Comparison of ENCODE assay signal across 11 mouse cellular contexts in genomic region chr8:13472284-13472683, GRCm38 (mm10). TPM values are rescaled to one million over a fixed set of nuclear protein-coding genes. Genes with fewer than 3 reads are reported as not detected.
DNase-seq lines count a peak whose midpoint lies in the region; ATAC-seq lines count a peak whose summit lies in the region.
"Had no signal": no experiment of that assay in that cellular context is flagged by ENCODE, and none has a peak within 500 bp of the region (broad histone marks: within the 10 kb centered on the region; RNA-seq: fewer than 3 reads in every experiment).

No protein-coding gene starts in this region.

- no peaks in the 10 kb centered on the region for H3K27me3 ChIP-seq in embryonic facial prominence, embryonic 15.5 days
- H3K27me3 ChIP-seq in kidney, embryonic 14.5 days (ENCODE audit: control insufficient read depth, insufficient read depth, low read length): no peaks in the 10 kb centered on the region
- H3K27me3 ChIP-seq in forebrain, embryonic 13.5 days: no peaks in the 10 kb centered on the region
- H3K27me3 ChIP-seq: hindbrain, embryonic 12.5 days had no signal

- DNase-seq in heart, adult 11 months: peak; percentile 95
- no peak for DNase-seq in heart, adult 8-10 months (ENCODE audit: low spot score)
- DNase-seq in lung, postnatal 25 days (ENCODE audit: low spot score): peak; percentile 59
- DNase-seq in cerebellum, adult 9-10 months: no peak
- DNase-seq in urinary bladder, postnatal 25 days (ENCODE audit: low spot score): no peak

- H3K4me1 ChIP-seq in embryonic facial prominence, embryonic 15.5 days: no peaks in the 10 kb centered on the region
- no peaks in the 10 kb centered on the region for H3K4me1 ChIP-seq in kidney, embryonic 14.5 days (ENCODE audit: control insufficient read depth, insufficient read depth, low read length)
- H3K4me1 ChIP-seq in forebrain, embryonic 13.5 days: no peaks in the 10 kb centered on the region
- H3K4me1 ChIP-seq: hindbrain, embryonic 12.5 days had no signal

- H3K27ac ChIP-seq in embryonic facial prominence, embryonic 15.5 days (replicated peaks): no peak overlapping the region
- H3K27ac ChIP-seq in kidney, embryonic 14.5 days (ENCODE audit: low read depth, low read length): no peak overlapping the region
- H3K27ac ChIP-seq in forebrain, embryonic 13.5 days: no peak overlapping the region
- H3K27ac ChIP-seq: hindbrain, embryonic 12.5 days had no signal

- no peaks in the 10 kb centered on the region for H3K9me3 ChIP-seq in embryonic facial prominence, embryonic 15.5 days (replicated peaks)
- H3K9me3 ChIP-seq in kidney, embryonic 14.5 days (ENCODE audit: control insufficient read depth, low read length): no peaks in the 10 kb centered on the region
- no peaks in the 10 kb centered on the region for H3K9me3 ChIP-seq in forebrain, embryonic 13.5 days (replicated peaks)
- H3K9me3 ChIP-seq: hindbrain, embryonic 12.5 days; megakaryocyte, embryonic 14.5 days had no signal

- ATAC-seq in embryonic facial prominence, embryonic 15.5 days (ENCODE audit: insufficient number of reproducible peaks, low FRiP score, low TSS enrichment, low read depth): peak; percentile 63; the same call in 1 of the 2 replicates
- ATAC-seq in kidney, embryonic 14.5 days (ENCODE audit: low FRiP score, low TSS enrichment): peak; percentile 69
- ATAC-seq in forebrain, embryonic 13.5 days: no peak

- WGBS in embryonic facial prominence, embryonic 15.5 days: 43% methylated on average over 7 of the region's 7 CpGs
- WGBS in kidney, embryonic 14.5 days: 54% methylated on average over 7 of the region's 7 CpGs
- 84% methylated on average over 7 of the region's 7 CpGs for WGBS in forebrain, embryonic 13.5 days

- no peaks in the 10 kb centered on the region for H3K36me3 ChIP-seq in embryonic facial prominence, embryonic 15.5 days
- no peaks in the 10 kb centered on the region; the same call in 1 of the 2 replicates for H3K36me3 ChIP-seq in kidney, embryonic 14.5 days (ENCODE audit: control insufficient read depth, insufficient read depth, low read length)
- H3K36me3 ChIP-seq in forebrain, embryonic 13.5 days (ENCODE audit: poor library complexity, severe bottlenecking): no peaks in the 10 kb centered on the region
- H3K36me3 ChIP-seq: hindbrain, embryonic 12.5 days had no signal

- no peak overlapping the region for H3K4me3 ChIP-seq in embryonic facial prominence, embryonic 15.5 days (replicated peaks)
- H3K4me3 ChIP-seq in kidney, embryonic 14.5 days (ENCODE audit: low read length): no peak overlapping the region
- H3K4me3 ChIP-seq in forebrain, embryonic 13.5 days: no peak overlapping the region
- H3K4me3 ChIP-seq: hindbrain, embryonic 12.5 days; megakaryocyte, embryonic 14.5 days had no signal

- H3K9ac ChIP-seq in embryonic facial prominence, embryonic 15.5 days: no peak overlapping the region
- H3K9ac ChIP-seq in kidney, embryonic 14.5 days (ENCODE audit: low read depth, low read length): no peak overlapping the region
- H3K9ac ChIP-seq in forebrain, embryonic 13.5 days: no peak overlapping the region
- H3K9ac ChIP-seq: hindbrain, embryonic 12.5 days had no signal

- no peak overlapping the region for H3K4me2 ChIP-seq in embryonic facial prominence, embryonic 15.5 days (replicated peaks)
- H3K4me2 ChIP-seq in kidney, embryonic 14.5 days (replicated peaks; ENCODE audit: low read depth, low read length): no peak overlapping the region
- H3K4me2 ChIP-seq in forebrain, embryonic 13.5 days: no peak overlapping the region
- H3K4me2 ChIP-seq: hindbrain, embryonic 12.5 days had no signal

RNA-seq across cellular contexts. Expression of gene Gas6, which starts 22.0 kb away (rescaled TPM):
- 100 to 1,000 TPM; 113 to 140 (median 124) TPM for total RNA-seq in heart, adult 8-10 months (2022)
- polyA plus RNA-seq in embryonic facial prominence, embryonic 15.5 days (2015; fragmentation: Nextera tagmentation; extraction: Ambion mirVana): 51.4 and 61.1 TPM in 2 replicates
- polyA plus RNA-seq in kidney, embryonic 14.5 days (2014; fragmentation: Nextera tagmentation; extraction: Ambion mirVana): 12.0 and 18.7 TPM in 2 replicates
- polyA plus RNA-seq in forebrain, embryonic 13.5 days (2015; fragmentation: Nextera tagmentation; extraction: Ambion mirVana): 11.3 and 12.3 TPM in 2 replicates
- total RNA-seq: CH12.LX had no signal

RNA-seq across cellular contexts. Expression of gene Tmem255b, which starts 37.3 kb away (rescaled TPM):
- total RNA-seq in heart, adult 8-10 months (2022): 1 to 10 TPM; 3.7 to 7.5 (median 5.7) TPM
- polyA plus RNA-seq in embryonic facial prominence, embryonic 15.5 days (2015; fragmentation: Nextera tagmentation; extraction: Ambion mirVana): 0.72 and 0.85 TPM in 2 replicates
- 0.57 TPM in 1 of 2 replicates, not detected in the other for polyA plus RNA-seq in kidney, embryonic 14.5 days (2014; fragmentation: Nextera tagmentation; extraction: Ambion mirVana)
- not detected in 2 replicates for polyA plus RNA-seq in forebrain, embryonic 13.5 days (2015; fragmentation: Nextera tagmentation; extraction: Ambion mirVana)
- total RNA-seq: CH12.LX had no signal

Comparison
In these comparisons a context has a peak if more than half of its experiments do, and no peak if none do; other contexts are left out.
1. DNase-seq: peak in heart, adult 11 months (single experiment) and lung, postnatal 25 days (single experiment); none in heart, adult 8-10 months (single experiment), cerebellum, adult 9-10 months (single experiment) and urinary bladder, postnatal 25 days (single experiment).